Mouse (Mus musculus) erythroblast, embryonic 14.5 days (primary cell): ENCODE data around the gene Fosl2.

Experiments
- GATA1 ChIP-seq: IDR thresholded peaks from 2 replicates; pipeline ENCODE4 v1.6.1; 2012; ENCODE audit warnings: low read length, inconsistent platforms, mixed read lengths
- TAL1 ChIP-seq: IDR thresholded peaks from 3 replicates; pipeline ENCODE4 v1.6.1; 2012; ENCODE audit warnings: low read length, inconsistent platforms, mixed read lengths

- TF ChIP-seq GATA1 (no peak), TAL1 (no peak)
These were observed 47.5 kb downstream of the Fosl2 start for GRCm38 (mm10) chr5:32182885-32183629.
